Mouse (Mus musculus) neural tube, embryonic 10.5 days (tissue): ENCODE data around the gene Fndc1.

Source experiments
- DNase-seq: peaks from one replicate; pipeline ENCODE4 v3.0.0-alpha.2; 2017; ENCODE audit warnings: low spot score; ENCODE audit errors: extremely low spot score

Gene Fndc1

DNA sequence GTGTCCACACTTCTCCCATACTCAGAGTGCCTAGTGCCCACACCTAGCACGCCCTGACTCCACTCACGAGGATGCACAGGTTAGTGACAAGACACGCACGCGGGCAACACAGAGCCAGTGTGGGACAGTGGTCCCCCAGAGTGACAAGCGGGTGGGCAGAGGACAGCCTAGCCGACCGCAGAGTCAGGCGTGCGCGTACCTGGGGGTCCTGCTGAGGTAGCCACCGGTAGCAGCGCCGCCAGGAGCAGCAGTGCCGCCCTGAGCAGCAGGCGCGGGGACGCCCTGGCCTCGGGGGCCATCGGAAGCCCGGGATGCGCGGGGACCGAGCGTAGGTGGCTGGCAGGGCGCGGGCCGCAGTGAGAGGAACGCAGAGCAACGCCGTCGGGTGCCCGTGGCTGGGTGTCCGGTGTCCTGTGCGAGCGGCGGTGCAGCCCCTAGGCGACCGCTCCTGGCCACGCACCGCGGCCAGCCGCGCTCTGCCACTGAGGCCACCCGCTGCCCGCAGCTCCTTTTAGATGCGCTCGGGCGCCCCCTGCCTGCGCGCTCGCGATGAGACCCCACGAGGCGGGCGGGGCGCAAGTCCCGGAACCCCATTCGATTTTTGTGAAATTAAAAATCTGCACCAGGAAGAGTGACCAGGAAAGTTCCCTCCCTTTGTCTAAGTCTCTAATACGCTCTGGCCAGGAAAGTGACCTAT is at the start of gene Fndc1:
Fndc1 (minus strand) TSS at position 484 of the 697 bp plus-strand sequence.
- peak; percentile 66 for DNase-seq

DNA sequence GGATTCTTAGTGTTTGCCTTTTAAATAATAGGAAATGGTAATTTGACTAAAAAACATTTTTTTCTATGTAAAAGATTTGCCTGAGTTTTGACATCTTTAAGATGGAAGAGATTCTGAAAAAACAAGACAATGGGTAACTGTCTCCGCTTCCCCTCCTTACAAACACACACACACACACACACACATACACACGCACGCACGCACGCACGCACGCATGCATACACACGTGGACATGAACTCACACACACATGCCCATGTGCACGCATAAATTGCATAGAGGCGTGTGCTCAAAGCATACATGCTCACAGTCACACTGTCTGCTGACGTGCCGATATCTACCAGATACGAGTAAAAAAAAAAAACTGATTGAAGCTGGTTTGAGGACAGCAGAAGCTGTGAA is 49.4 kb upstream of the Fndc1 start:
- no peak for DNase-seq

DNA sequence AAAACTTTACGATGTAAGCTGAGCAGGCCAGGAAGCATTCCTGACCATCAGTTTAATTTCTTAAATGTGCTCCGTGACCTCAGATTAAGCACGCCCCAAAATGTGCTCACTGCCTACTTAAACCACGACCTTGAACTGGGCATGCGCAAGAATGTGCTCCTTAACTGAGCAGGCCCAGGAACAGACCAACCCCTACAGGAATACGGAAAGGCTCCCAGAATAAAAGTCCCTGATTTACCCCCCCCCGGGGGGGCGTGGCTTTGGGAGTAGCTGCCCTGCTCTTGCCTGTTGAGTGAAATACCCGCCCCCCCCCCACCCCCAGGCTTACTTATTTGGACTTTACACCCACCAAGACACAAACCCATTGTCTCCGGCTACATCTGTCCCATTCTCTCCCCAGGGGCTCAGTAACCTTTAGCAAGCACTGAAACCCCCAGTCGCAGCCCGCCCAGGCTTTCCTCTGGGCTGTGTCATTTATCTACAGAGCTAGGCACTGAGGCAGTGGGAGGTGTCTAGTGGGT is 48.9 kb upstream of the Fndc1 start:
- peak; percentile 33 for DNase-seq

DNA sequence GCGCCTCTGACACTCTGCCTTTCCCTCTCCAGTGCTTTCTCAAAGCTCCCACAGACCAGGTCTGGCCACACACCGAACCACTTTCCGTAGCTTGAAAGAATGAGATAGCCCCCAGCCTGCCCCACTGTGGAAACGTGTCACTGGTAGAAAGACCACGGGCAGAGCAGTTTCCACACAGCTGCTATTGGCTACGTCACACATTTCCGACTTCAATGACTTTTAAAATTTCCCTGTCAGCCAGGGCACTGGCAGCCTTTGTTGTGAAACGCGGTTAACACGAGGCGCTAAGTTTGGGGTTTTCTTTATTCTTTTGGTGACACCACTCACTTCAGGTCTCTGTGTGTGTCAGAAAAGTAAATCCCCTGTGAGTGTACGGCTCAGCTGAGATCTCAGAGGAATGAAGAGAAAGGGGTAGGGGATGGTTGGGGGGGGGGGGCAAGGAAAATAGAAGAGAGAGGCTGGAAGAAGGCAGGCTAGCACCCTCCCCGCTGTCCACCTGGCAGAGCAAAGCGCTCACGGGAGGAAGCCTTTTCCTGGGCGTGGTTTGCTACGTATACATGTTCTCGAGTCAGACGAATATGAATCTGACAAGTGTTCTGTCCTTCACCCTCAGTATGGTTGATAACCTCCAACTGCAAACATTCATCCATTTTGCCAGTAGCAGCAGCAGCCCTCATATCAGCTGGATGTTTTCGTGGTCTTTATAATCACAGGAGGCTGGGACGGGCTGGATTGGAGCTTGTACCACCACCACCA is 47.9 kb upstream of the Fndc1 start:
- DNase-seq: no peak

DNA sequence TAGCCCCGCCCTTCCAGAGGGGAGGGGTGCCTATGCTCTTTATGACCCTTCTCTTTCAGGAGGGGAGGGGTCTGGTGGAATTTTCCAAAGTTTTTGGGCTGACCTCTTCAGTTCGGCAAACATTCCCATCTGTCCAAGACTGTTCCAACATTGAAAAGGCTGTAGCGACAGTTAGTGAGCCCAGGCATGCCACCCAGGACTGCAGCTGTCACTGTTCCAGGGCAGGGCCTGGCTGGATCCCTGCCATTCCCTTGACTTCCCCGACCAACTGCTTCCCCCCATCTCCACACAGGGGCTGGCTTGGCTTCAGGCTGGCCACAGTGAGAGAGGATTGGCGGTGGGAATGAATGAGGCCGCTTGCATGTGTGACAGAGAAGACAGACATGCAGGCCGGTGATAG is 46.3 kb upstream of the Fndc1 start:
- no peak for DNase-seq

DNA sequence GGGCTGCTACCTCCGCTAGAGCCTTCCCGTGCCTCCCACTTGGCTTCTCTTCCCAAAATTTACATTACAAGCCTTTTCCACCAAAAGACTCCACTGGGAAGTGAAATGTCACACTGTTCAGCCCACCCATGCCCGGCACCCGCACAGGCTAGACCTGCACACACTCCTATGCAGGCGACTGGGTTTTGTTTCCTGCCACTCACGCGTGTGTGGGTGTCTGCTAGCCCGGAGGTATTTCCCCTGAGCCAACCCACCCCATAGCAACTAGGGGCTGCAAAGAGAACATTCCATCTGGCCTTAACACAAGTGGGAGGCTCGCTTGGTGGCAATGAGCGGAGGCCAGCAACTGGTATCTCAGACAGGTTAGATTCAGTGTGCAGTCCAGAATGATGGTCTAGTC is 44.7 kb upstream of the Fndc1 start:
- no peak for DNase-seq

DNA sequence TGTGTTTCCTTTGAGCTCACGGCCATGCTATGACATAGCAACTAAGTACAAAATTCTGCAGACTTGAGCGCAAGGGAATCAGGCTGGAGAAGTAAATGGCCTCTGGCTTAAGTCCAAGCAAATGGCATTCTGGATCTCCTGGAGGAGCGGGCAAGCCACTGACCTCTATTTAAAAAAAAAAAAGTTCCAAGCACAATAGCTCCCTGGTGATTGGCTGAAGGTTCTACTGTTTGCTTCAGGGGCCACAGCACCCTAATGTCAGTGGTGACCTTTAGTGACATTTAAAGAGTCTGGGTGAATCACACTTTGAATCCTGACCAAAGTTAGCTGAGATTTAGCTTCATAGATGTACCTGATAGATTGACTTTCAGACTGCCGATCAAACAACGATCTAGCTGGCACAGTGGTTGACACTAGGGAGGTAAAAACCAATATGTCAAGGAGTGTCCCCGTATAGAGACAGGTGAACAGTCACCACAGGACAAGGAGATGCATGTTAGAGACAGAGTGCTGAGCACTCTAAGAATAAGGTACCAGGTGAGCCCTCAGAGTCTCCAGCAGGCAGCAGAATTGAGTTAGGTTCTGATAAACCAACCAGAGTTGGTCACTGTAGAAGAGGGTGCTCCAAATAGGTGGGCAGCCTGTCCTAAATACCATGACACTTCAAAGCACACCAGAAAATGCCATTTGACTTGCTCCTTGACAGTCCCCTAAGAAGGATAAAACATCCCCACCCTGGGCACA is 43.9 kb upstream of the Fndc1 start:
- DNase-seq: no peak

DNA sequence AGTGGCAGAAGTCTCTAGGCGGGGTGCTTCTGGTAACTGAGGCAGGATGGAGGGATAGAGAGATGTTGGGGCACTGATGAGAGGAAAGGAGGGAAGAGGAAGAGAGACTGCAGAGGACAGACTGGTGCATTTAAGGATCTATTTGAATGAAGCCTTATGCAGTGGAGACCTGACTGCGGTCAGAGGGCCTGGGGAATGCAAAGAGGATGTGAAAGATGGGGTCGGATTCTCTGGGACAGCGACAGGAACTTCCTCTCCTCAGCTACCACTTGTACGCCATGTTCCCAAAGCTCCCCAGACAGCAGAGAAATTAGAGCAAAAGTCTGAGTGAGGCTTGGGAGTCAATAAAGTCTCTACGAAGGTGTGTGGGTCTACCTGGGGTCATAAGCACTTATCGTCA is 42.0 kb upstream of the Fndc1 start:
- DNase-seq: no peak

DNA sequence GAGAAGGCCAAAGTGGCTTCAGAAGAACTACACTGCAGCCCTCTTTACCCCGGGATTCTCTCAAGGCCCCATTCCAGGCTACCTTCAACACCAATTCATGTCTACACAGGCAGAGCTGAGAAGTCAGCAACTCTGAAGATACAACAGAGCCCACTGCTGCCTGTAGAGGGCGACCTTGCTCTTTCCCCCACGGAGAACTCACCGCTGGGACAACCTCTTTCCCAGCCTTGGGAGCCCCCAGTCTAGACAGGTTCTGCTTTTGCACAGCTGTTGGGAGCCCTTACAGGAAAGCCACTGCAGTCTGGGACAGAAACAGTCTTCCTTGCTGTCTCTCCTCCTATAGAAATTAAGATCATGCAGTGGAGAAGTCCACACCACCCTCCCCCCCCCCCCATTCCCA is 41.5 kb upstream of the Fndc1 start:
- peak; percentile 49 for DNase-seq

DNA sequence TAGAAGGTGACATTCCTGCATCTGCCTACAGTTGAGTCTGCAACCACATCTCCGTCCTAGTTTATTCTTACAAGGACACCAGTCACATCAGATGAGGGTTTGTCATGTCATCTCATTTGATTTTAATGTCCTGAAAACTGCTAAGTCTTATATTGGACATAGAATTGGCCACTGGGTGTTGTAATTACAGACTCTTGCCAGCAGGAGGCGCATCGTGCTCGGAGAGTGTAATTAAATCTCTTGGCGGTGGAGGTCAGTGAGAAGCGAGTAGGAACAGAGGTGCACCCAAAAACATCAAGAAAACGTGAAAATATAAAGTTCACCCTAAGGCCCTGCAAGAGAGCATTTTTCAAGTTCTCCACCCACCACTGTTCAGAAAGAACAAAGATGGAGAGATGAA is 37.6 kb upstream of the Fndc1 start:
- DNase-seq: no peak

DNA sequence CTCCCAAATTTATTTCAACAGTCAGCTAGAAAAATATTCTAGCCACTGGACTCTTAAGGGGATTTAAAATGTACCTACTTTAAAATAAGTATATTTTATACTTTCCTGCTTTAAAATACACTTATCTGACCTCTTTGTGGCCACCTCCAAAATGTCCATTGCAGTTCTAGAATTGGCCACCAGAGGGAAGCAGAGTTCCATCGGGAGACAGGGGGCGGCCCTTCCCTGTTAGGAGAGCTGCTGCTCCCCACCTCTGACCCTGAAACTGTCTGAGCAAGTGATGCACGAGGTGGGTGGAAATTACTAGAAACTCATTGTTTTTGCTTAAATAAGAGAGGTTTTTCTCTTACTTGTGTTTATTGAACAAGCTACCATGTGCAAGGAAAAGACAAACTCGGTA is 36.6 kb upstream of the Fndc1 start:
- DNase-seq: peak; percentile 83

DNA sequence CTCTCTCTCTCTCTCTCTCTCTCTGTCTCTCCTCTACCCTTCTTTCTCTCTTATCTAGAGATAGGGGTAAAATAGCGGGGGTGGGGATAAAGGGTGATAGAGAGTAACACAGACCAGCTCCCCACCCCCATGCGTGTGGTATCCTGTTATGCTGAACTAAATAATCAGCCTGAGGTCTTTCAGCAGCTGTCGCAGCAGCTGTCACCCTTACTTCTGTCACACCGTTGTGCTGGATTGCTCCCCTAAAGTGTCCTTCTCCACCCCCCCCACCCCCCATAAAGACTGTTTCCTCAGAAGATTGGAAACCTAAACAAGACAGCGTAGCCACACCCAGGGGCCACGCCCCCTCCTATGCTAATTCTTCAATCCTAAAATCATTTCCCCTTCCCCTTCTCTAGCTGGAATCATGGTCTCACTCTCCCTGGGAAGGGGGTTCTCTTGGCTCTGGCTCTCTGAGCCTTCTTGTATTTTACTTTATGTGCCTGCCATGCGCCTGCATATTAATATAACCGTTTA is 33.8 kb upstream of the Fndc1 start:
- no peak for DNase-seq

DNA sequence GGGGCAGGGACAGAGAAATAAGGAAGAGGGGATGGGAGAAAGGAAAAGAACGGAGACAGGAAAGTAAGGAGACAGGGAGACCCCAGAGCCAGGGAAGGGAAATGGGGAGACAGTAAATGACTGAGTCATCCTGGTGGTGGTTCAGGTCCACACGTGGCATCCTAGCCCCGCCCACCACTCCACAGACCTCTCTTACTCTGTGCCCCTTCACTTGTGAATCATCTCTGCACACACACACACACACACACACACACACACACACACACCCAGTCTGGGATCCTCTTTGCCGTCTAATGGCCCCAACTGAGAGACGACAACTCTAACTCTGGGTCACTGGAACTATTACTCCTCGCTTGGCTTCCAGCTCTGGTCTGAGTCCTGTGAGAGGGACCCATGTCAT is 30.6 kb upstream of the Fndc1 start:
- DNase-seq: no peak

DNA sequence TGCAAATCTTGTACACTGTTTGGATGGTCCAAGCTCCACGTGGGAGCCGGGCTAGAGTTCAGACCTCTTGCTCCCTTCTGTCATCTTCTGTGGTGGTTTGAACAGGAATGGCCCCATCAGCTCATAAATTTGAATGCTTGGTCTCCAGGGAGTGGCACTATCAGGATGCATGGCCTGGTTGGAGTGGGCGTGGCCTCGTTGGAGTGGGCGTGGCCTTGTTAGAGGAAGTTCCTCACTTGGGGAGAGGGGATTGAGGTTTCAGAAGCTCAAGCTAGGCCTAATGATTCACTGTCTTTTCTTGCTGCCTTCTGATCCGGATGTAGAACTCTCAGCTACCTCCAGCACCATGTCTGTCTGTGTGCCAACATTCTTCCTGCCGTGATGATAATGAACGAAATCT is 28.7 kb upstream of the Fndc1 start:
- no peak for DNase-seq

DNA sequence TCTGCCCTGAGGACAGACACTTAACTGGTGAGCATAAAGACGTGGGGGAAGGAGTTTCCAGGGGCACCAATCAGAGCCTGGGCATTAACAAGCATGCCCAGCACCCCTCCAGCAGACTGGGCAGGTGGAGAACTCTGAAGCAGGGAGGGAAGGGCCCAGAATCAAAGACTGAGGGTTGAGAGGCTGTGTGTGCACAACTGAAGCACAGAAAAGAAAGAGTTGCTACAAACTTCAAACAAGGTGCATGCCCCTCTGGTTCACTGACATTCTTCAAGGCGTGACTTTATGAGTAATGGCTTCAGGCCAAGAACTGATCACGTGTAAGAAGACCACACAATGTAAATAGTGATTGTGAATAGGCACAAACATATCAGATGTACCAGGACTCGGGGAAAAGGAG is 24.9 kb upstream of the Fndc1 start:
- DNase-seq: no peak

DNA sequence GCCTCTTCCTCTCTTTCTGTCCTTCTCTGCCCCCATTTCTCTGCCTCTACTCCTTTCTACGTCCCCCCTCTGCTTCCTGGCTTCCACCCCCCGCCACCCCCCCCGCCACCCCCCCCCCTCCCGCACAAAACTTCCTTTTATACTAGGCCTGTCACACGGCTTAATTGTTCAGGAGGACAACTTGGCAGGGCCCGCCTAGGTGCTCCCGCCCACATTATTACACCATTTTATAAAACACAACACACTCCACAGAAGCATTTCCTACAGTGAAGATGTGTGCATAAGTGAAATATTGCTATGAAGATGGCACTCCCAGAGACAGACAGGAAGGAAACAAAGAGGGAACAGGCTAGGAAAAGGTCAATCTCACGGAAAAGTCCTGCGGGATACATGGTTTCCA is 24.4 kb upstream of the Fndc1 start:
- DNase-seq: no peak

DNA sequence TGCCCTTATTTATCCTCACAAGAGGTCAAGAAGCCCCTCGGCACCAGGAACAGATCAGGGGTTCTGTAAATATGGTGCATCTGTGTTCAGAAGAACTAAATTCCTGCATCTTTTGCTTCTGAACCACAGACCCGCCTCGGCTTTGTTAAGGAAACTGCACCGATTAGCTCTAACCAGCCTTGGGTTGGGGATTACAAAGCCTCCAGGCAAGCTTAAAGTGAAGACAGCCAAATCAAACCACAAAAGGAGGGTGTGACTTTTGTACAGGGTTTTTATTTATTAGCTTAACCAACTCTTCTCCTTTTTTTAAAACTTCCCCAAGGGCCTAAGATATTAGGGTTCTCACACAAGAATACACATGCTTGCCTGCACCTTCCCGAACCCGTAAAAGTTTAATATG is 23.1 kb upstream of the Fndc1 start:
- no peak for DNase-seq

DNA sequence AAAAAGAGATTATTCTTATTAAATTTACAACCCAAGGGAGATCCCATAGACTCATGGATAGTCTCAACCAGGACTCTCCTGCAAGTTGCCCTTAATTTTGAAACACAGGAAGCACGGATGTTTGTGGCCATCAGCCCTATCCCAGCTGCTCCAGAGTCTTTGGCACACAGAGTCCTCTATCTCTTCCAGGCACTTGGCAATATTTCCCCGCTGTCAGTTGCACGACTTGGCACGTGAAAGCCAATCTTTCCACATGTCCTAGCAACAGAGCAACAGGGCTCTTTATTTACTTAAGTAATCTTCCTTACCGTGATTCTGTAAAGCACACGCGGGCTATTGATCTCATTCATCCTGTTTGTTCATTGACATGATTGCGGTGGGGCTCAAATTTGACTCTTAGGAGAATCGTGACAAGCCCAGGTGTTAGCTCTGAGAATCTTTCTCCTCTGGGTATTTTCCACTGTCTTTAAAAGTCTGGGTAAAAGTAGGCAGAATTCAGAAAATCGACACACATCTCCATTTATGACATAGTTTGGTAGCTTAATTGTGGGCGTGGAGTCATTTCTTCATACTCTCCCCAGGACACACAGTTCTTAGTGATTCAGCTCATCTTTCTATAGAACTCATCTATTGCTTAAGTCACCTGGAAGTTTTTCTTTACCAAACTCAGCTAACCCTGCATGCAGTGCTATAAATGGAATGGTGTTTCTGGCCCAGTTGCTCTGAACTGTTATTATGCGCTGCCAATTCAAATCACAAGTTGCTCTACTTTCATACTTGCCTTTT is 13.6 kb upstream of the Fndc1 start:
- DNase-seq: no peak

DNA sequence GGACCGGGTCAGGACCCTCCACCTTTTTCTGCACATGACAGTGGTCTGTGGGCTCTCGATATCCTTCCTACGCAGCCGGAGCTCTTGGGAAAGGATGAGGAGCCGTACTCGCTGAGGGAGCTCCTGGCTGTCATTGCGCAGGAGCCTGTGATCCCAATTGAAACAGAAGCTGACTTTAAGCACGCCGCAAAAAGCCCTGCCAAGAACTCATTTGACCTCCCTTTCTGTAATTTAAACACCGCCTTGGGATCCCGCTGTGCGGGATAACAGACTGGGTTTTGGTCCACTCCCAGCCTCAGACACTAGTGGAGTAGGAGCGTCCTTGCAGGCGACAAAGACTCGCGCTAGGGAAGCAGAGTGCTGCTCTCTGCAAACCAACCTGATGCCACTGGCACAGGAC is 484 bp upstream of the Fndc1 start:
- peak; percentile 34 for DNase-seq

DNA sequence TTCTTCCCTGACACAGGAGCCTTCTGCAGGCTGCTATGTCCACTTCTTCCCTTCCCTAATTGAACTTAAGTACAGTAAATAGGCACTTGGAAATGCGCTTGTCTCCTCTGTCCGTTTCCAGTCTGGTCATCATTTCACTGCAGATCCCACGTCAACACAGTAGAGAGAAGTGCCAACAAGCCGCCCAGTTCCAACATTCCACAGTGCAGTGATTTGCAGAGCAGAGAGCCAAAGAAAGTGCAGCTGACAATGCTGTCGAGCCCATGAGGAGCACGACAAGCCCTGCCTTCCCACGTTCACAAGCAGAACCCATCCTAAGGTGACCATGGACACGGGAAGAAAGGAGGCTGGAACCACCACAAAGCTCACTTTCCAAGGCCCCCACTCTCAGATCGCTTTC is 1.7 kb downstream of the Fndc1 start:
- no peak for DNase-seq

DNA sequence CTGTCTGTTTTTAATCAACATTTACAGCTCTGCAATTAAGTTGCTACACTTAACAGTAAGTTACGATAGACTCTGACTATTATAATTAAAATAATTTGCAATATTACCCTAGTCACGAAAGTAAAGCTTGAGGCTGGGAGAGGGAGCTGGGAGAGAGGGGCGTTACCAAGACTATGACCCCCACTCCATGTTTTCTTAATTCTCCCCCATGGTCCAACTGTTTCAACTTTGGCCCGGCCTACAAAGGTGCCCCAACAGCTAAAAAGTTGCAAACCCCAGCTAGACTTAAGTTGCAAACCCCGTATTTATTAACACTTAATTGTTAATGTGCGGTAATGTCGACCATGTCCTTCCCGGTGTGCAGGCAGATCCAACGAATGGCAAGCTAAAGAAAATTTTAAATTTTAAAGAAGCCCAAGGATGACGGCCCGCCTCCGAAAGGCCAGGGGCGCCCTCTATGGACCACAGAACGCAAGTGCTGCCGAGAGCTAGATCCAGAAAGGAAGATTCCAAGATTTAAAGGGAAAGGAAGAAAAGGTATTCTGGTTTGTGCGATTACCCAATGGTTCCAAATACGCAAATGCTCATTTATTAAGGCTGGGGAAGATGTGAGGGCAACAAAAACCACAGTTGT is 5.4 kb downstream of the Fndc1 start:
- DNase-seq: peak; percentile 47
